Mouse (Mus musculus) limb, embryonic 14.5 days (tissue): ENCODE measurements around the gene Trip10. TPM values are rescaled to one million over a fixed set of nuclear protein-coding genes. Genes with fewer than 3 reads are reported as not detected.
A peak's percentile ranks its signal among the peaks of the same experiment; 100 is the strongest.

Experiments used
- ATAC-seq: fragments of 200-750 bp; cut with Nextera tagmentation; 2 replicates; pipeline ENCODE4 v1.8.0; 2017; ENCODE audit warnings: low read depth, moderate number of reproducible peaks, moderate TSS enrichment; ENCODE audit not compliant: low FRiP score
- DNase-seq: peaks from one replicate; pipeline ENCODE4 v3.0.0-alpha.2; 2015; ENCODE audit warnings: low spot score
- H3K27ac ChIP-seq: fragments of 300-500 bp; sonication (generic); replicated peaks from 2 replicates; pipeline ENCODE4 v1.5.1; 2014; ENCODE audit warnings: low read depth, mild to moderate bottlenecking, low read length, moderate library complexity, mixed read lengths
- H3K27me3 ChIP-seq: fragments of 300-500 bp; sonication (generic); 2 replicates; pipeline ENCODE4 v1.6.1; 2014; ENCODE audit warnings: low read length, mixed read lengths; ENCODE audit not compliant: control insufficient read depth, insufficient read depth
- H3K36me3 ChIP-seq: fragments of 300-500 bp; sonication (generic); 2 replicates; pipeline ENCODE4 v1.6.1; 2014; ENCODE audit warnings: mild to moderate bottlenecking, low read length, moderate library complexity, mixed read lengths; ENCODE audit not compliant: control insufficient read depth, insufficient read depth
- H3K4me1 ChIP-seq: fragments of 300-500 bp; sonication (generic); 2 replicates; pipeline ENCODE4 v1.6.1; 2014; ENCODE audit warnings: antibody characterized with exemption, low read length, mixed read lengths; ENCODE audit not compliant: control insufficient read depth, insufficient read depth
- H3K4me2 ChIP-seq: fragments of 300-500 bp; sonication (generic); replicated peaks from 2 replicates; pipeline ENCODE4 v1.6.1; 2014; ENCODE audit warnings: low read depth, mild to moderate bottlenecking, low read length, moderate library complexity; ENCODE audit not compliant: severe bottlenecking
- H3K4me3 ChIP-seq: fragments of 300-500 bp; sonication (generic); replicated peaks from 2 replicates; pipeline ENCODE4 v1.5.1; 2014; ENCODE audit warnings: low read length
- H3K9ac ChIP-seq: fragments of 300-500 bp; sonication (generic); 2 replicates; pipeline ENCODE4 v1.6.1; 2014; ENCODE audit warnings: mild to moderate bottlenecking, low read depth, low read length, moderate library complexity; ENCODE audit not compliant: severe bottlenecking
- H3K9me3 ChIP-seq: fragments of 300-500 bp; sonication (generic); 2 replicates; pipeline ENCODE4 v1.6.1; 2016; ENCODE audit warnings: low read length; ENCODE audit not compliant: control insufficient read depth
- POLR2A ChIP-seq: fragments of 200-500 bp; IDR thresholded peaks from 2 replicates; pipeline ENCODE4 v1.8.0; 2012; ENCODE audit warnings: inconsistent platforms, mild to moderate bottlenecking, moderate library complexity, borderline replicate concordance; ENCODE audit not compliant: insufficient read depth, insufficient read length; ENCODE audit errors: extremely low read depth
- WGBS: fragments of 180-500 bp; shearing (Covaris S2); extraction: QIAGEN DNeasy Blood & Tissue Kit; methylation state at CpG from one replicate; pipeline ENCODE4 v1.1.7; 2014; 5-methylcytosine and 5-hydroxymethylcytosine counted together
- polyA plus RNA-seq, 2 experiments: library from polyadenylated mRNA; depleted of rRNA in 1 of 2; stranded (reverse) in 1 of 2; unstranded in 1 of 2; fragments of >200 nt; fragmentation: Nextera tagmentation in 1 of 2; extraction: Ambion mirVana in 1 of 2; gene quantifications; 2 replicates each; pipeline versions ENCODE4 v1.2.1 to v1.2.3; 2012 to 2014

Gene Trip10
- polyA plus RNA-seq, 2 experiments: 27.1 to 46.9 TPM

GRCm38 (mm10) chr17:57235803-57236202 is 13.5 kb upstream of the Trip10 start:
- ATAC-seq: no peak
- 81% methylated on average over 5 of the region's 5 CpGs for WGBS

GRCm38 (mm10) chr17:57237181-57237580 is 12.1 kb upstream of the Trip10 start:
- no peak for TF ChIP-seq POLR2A
- H3K4me1 ChIP-seq: no peaks in the 10 kb centered on the region
- peaks cover 43% of the 10 kb centered on the region for H3K36me3 ChIP-seq
- no peak for DNase-seq
- WGBS: 96% methylated on average over 9 of the region's 9 CpGs
- ATAC-seq: no peak
- no peak overlapping the region for H3K4me2 ChIP-seq
- H3K9ac ChIP-seq: no peak overlapping the region
- no peak overlapping the region for H3K27ac ChIP-seq
- no peak overlapping the region for H3K4me3 ChIP-seq
- H3K27me3 ChIP-seq: no peaks in the 10 kb centered on the region
- peaks cover 6% of the 10 kb centered on the region; the same call in 1 of the 2 replicates for H3K9me3 ChIP-seq

More at GRCm38 (mm10) chr17:57235803-57236202, 13.5 kb upstream of the Trip10 start:
- no peaks in the 10 kb centered on the region for H3K27me3 ChIP-seq
- H3K4me1 ChIP-seq: no peaks in the 10 kb centered on the region
- peaks cover 35% of the 10 kb centered on the region for H3K36me3 ChIP-seq
- TF ChIP-seq POLR2A: no peak
- H3K9ac ChIP-seq: no peak overlapping the region
- H3K4me3 ChIP-seq: no peak overlapping the region
- no peak for DNase-seq
- no peaks in the 10 kb centered on the region for H3K9me3 ChIP-seq
- H3K27ac ChIP-seq: no peak overlapping the region
- no peak overlapping the region for H3K4me2 ChIP-seq

- no peaks in the 10 kb centered on the region for H3K27me3 ChIP-seq
- peaks cover 9% of the 10 kb centered on the region for H3K4me1 ChIP-seq
- TF ChIP-seq POLR2A: no peak
- WGBS: 62% methylated on average over 10 of the region's 10 CpGs
- H3K36me3 ChIP-seq: peaks cover 26% of the 10 kb centered on the region
- peaks cover 6% of the 10 kb centered on the region; the same call in 1 of the 2 replicates for H3K9me3 ChIP-seq
- DNase-seq (no peak), ATAC-seq (no peak)
- no peak overlapping the region for H3K9ac ChIP-seq
- H3K27ac ChIP-seq: no peak overlapping the region
- no peak overlapping the region for H3K4me3 ChIP-seq
- H3K4me2 ChIP-seq: no peak overlapping the region
Measured at GRCm38 (mm10) chr17:57243650-57244370, 5.4 kb upstream of the Trip10 start.

- ATAC-seq: no peak
- no peak for DNase-seq
- peaks cover 26% of the 10 kb centered on the region for H3K36me3 ChIP-seq
- no peaks in the 10 kb centered on the region for H3K27me3 ChIP-seq
- H3K4me1 ChIP-seq: peaks cover 11% of the 10 kb centered on the region
- TF ChIP-seq POLR2A: no peak
- H3K9me3 ChIP-seq: peaks cover 6% of the 10 kb centered on the region; the same call in 1 of the 2 replicates
- no peak overlapping the region for H3K9ac ChIP-seq
- WGBS: 88% methylated on average over 10 of the region's 10 CpGs
- H3K27ac ChIP-seq: no peak overlapping the region
- H3K4me2 ChIP-seq: no peak overlapping the region
- no peak overlapping the region for H3K4me3 ChIP-seq
Measured at GRCm38 (mm10) chr17:57245311-57245929, 3.8 kb upstream of the Trip10 start.

- peak overlapping the region; percentile 56 for H3K4me2 ChIP-seq
- peak overlapping the region; percentile 96 for H3K27ac ChIP-seq
- peak overlapping the region; percentile 63 for H3K4me3 ChIP-seq
- peaks cover 2% of the 10 kb centered on the region; the same call in 1 of the 2 replicates for H3K9me3 ChIP-seq
- no peaks in the 10 kb centered on the region for H3K27me3 ChIP-seq
- peak overlapping the region; percentile 77 for H3K9ac ChIP-seq
- ATAC-seq: no peak
- peaks cover 16% of the 10 kb centered on the region for H3K4me1 ChIP-seq
- 3% methylated on average over 18 of the region's 18 CpGs for WGBS
- no peak for TF ChIP-seq POLR2A
- peak; percentile 86 for DNase-seq
- H3K36me3 ChIP-seq: peaks cover 21% of the 10 kb centered on the region
Measured at GRCm38 (mm10) chr17:57246663-57247392, 2.4 kb upstream of the Trip10 start.
